Mouse (Mus musculus) layer of hippocampus, adult 8-10 months (tissue): Measurements from ENCODE around the gene Tyw5. TPM values are rescaled to one million over a fixed set of nuclear protein-coding genes. Genes with fewer than 3 reads are reported as not detected.

ENCODE experiments used
- DNase-seq, 2 experiments: peaks; one replicate each; pipeline ENCODE4 v3.0.0; 2022; ENCODE audit warnings: low spot score in 2 of 2
- total RNA-seq, 4 experiments: library from RNA; stranded (reverse); gene quantifications; 2 replicates each; pipeline ENCODE4 v1.2.4; 2022

Gene Tyw5
- total RNA-seq, 4 experiments from 2014 or later: 17.6 to 25.9 (median 22.3) TPM

GRCm38 (mm10) chr1:57387876-57388275 is 19.0 kb downstream of the Tyw5 start:
- DNase-seq: peak; percentile 72 to 83

DNA sequence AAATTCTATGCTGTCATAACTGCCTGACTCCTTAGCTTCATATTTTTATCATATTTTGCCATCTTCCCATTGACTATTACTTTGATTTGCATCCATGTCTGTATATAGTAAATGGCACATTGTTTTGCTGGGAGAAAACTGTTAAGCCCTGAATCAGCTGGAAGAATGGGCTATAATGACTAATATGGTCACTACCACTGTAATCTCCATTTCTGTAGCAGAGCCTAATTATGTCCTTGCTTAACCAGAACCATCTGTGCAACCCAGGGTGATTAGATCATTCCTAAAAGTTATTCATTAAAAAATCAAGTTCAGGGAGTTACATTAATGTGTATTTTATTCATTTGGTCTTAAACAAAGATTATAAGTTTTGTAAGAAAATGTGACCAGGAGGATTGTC is 20.4 kb downstream of the Tyw5 start:
- DNase-seq: no peak

DNA sequence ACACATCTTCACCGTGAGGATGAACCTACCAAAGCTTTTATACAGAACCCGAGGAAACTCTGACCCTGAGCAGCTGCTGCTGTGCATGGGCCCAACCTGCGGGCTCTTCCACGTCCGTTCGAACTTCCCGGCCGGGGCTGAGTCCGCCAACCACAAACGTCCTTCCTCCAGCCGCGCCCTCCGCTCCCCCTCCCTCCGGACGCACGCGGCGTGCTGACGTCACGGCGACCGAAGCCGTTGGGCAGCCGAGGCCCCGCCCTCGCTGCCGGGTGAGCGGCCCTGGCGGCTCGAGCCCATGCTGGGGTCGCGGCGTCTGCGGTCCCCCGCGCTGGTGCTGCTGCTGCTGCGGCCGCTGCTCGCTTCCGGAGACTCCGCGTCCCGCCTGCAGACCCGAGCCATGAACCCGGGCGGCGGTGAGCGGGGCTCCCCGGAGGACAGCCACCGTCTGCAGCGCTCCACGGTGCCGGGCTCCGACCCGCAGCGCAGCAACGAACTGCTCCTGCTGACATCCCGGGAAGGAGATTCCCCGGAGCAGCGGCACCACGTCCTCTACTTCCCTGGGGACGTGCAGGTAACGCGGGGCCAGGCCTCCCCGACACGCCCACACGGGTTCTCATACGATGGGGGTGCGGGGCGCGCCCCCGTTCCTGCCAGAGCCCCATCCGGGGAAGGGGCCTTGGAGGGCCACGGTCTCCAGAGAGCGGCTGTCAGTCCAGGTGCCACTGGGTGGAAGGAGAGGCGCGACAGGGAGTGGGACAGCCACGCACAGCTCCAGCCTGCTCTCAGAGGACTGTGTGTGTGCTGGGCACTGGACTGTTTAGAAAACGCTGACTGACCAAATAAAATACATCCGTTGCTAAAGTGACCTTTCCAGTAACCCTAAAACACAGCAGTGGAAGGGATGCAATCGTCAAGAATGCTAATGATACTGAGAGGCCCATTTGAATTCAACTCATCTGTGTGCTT is 29.2 kb downstream of the Tyw5 start, which contains the start of gene 1700066M21Rik:
Gene 1700066M21Rik (plus strand): TSS at position 245 of the 966 bp plus-strand sequence.
- peak; percentile 89 to 93 for DNase-seq

DNA sequence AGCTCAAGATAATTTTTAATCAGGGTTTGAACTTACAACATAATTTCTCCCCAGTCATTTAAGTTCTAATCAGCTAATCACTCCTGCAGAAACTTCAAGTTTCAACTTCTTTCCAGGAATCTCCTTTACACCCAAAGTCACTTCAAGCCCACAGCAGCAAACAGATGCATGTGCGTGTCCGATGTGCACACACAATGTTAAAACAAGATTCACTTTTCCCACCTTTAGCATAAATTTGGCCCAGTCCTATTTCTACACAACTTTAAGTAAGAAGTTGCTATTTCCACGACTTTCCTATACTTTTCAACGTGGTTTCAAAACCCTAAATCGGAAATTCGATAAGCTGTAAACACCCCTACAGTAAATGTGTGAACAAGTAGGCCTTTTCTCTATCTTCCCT is 30.1 kb downstream of the Tyw5 start:
- DNase-seq: no peak

GRCm38 (mm10) chr1:57375276-57375675 is 31.6 kb downstream of the Tyw5 start:
- no peak for DNase-seq

GRCm38 (mm10) chr1:57370451-57370850 is 36.5 kb downstream of the Tyw5 start:
- no peak for DNase-seq

DNA sequence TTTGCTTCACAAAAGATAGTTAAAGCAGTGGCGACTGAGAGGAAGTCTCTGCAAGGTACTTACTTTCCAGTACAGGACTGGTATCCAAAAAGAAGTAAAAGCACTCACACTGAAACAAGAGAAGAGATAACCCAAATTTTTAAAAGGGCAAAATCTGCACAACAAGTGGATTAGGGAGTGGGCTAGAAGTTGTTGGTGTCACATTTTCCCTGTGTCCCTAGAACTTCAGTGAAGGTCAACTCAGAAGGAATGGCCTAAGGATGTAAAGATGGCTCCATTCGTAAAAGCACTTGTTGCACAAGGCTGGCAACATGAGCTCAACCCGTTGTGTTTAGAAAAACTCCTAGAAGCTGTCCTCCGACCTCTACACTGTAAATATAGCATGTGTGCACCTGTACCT is 37.8 kb downstream of the Tyw5 start:
- DNase-seq: no peak

GRCm38 (mm10) chr1:57367446-57367845 is 39.5 kb downstream of the Tyw5 start:
- no peak for DNase-seq

DNA sequence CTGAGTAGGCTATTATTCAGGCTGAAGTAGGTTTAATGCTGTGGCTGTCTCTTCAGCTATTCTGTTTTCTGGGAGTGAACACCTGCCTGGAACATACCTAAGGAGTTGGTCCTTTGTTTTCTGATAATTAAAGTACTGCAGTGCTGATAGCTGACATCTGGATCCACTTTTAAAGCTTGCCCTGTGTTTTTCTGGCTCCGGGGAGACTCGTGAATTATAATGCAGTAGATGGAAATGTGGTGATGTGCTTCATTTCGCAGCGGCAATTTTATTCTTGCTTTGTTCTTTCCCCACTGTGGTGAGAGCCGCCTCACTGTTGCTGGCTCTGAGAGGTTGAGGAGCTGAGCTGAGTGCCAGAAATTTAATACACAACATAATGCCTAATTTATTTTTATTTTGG is 48.4 kb downstream of the Tyw5 start:
- DNase-seq: no peak

DNA sequence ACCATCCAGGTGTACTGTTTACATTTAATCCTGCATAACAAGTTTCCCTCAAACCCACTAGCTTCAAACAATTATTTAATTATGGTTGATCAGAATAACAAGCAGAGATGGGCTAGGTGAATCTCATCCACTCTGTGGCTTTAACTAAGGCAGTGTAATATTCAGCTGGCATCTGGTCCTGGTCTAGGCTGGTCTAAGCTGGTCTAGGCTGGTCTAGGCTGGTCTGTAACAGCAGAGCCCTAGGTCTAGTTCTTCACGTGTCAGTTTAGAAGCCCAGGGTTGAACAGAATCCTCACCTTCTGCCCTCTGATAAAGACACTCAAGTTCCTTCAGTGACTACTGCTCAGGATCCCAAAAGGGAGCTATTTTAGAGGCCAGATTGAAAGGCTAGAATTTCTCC is 55.0 kb downstream of the Tyw5 start:
- no peak for DNase-seq

DNA sequence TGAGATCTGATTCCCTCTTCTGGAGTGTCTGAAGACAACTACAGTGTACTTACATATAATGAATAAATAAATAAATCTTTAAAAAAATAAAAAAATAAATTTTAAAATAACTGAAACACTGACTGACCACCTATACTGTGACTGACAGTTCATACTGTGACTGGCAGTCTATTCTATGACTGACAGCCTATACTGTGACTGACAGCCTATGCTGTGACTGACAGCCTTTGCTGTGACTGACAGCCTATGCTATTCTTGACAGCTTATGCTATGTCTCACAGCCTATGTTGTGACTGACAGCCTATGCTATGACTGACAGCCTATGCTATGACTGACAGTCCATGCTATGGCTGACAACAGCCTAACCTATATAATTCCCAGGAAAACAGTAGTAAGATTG is 59.4 kb downstream of the Tyw5 start:
- no peak for DNase-seq

DNA sequence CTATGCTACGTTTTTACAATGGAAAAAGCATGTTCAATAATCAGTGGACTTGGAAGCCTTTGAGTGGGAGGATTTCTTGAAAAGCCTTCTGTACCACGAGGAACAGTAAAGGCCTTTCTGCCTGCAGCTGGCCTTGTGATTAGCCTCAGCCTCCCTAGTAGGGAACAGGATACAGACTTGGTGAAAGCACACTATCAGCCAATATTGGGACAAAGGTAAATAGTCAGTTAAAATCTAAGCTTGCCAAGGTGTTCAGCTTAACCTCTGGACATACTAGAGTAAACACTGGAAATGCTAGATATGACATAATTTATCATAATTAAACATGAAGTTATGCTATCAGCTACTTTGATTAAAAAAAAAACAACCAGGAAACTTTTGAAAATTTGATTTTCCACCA is 65.7 kb downstream of the Tyw5 start:
- no peak for DNase-seq

DNA sequence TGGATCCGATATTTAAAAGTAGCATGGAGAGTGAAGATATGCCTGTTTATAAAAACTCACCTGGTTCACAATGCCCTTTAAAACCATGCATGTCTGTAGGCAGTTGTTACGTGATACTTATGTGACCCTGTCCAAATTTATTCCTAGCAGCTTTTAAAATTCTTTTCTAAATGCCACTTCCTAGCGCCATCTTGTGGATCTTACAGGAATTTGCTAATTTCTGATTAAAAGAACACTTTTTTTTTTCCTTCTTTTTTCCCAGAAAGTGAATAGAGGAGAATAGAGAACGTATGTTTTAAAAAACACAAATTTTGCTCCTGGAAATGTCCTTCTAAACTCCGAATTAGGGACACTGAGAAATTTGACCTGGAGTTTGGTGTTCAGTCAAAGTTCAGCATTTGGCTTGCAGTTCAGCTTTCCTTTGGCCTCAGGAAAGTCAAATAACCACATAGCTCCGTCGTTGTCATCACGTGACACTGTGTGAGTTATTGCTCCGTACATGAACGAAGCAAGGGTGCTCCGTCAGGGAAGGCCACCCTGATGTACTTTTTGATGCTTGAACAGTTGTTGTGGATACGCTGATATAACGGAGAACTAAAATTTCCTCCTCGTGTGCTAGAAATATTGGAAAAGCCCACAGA is 67.6 kb downstream of the Tyw5 start:
- no peak for DNase-seq

Other genes starting within 250 kb of the Tyw5 start
- 10 to 100 TPM; 18.7 to 26.0 (median 21.8) TPM for gene 1700066M21Rik, start 29.5 kb downstream of the Tyw5 start, total RNA-seq
- 10 to 100 TPM; 12.0 to 13.4 (median 12.5) TPM for gene Maip1, start 773 bp downstream of the Tyw5 start, total RNA-seq